Mouse (Mus musculus) thymus, adult 2 months (tissue): ENCODE measurements around the gene Traf1. TPM values are rescaled to one million over a fixed set of nuclear protein-coding genes. Genes with fewer than 3 reads are reported as not detected.

Experiments used
- DNase-seq: peaks from one replicate; pipeline ENCODE4 v3.0.0; 2021
- H3K27ac ChIP-seq: fragments of 200-500 bp; 2 replicates; pipeline ENCODE4 v1.5.1; 2012; ENCODE audit warnings: low read length, control low read depth; ENCODE audit not compliant: control insufficient read depth, insufficient read depth
- H3K27me3 ChIP-seq: fragments of 200-500 bp; 2 replicates; pipeline ENCODE4 v1.6.1; 2012; ENCODE audit warnings: mild to moderate bottlenecking, low read length, moderate library complexity, mixed read lengths; ENCODE audit not compliant: control insufficient read depth, insufficient read depth
- H3K36me3 ChIP-seq: fragments of 200-500 bp; 2 replicates; pipeline ENCODE4 v1.6.1; 2012; ENCODE audit warnings: mild to moderate bottlenecking, low read length, moderate library complexity; ENCODE audit not compliant: control insufficient read depth, insufficient read depth
- H3K4me1 ChIP-seq: fragments of 200-500 bp; replicated peaks from 2 replicates; pipeline ENCODE4 v1.6.1; 2012; ENCODE audit warnings: low read length; ENCODE audit not compliant: control insufficient read depth, insufficient read depth
- H3K4me3 ChIP-seq: fragments of 200-500 bp; 2 replicates; pipeline ENCODE4 v1.5.1; 2012; ENCODE audit warnings: mild to moderate bottlenecking, low read length, control low read depth, moderate library complexity; ENCODE audit not compliant: control insufficient read depth, insufficient read depth
- CTCF ChIP-seq: fragments of 200-500 bp; IDR thresholded peaks from 2 replicates; pipeline ENCODE4 v1.5.1; 2012; ENCODE audit warnings: mild to moderate bottlenecking, control low read depth, low read length, moderate library complexity, borderline replicate concordance; ENCODE audit not compliant: control insufficient read depth, poor library complexity, insufficient read depth; ENCODE audit errors: extremely low read depth
- POLR2A ChIP-seq: fragments of 200-500 bp; IDR thresholded peaks from 2 replicates; pipeline ENCODE4 v1.6.1; 2012; ENCODE audit warnings: mild to moderate bottlenecking, low read length, control low read depth, moderate library complexity; ENCODE audit not compliant: control insufficient read depth, poor library complexity, insufficient read depth; ENCODE audit errors: extremely low read depth
- WGBS: fragments of 180-500 bp; shearing (Covaris S2); methylation state at CpG from one replicate; pipeline ENCODE4 v1.1.7; 2018; 5-methylcytosine and 5-hydroxymethylcytosine counted together
- polyA plus RNA-seq: library from polyadenylated mRNA; depleted of rRNA; stranded (reverse); fragments of >200 nt; gene quantifications from 2 replicates; pipeline ENCODE4 v1.2.3, GENCODE M21; 2012

Gene Traf1
- polyA plus RNA-seq, 1 experiment, result 80.4 TPM

DNA sequence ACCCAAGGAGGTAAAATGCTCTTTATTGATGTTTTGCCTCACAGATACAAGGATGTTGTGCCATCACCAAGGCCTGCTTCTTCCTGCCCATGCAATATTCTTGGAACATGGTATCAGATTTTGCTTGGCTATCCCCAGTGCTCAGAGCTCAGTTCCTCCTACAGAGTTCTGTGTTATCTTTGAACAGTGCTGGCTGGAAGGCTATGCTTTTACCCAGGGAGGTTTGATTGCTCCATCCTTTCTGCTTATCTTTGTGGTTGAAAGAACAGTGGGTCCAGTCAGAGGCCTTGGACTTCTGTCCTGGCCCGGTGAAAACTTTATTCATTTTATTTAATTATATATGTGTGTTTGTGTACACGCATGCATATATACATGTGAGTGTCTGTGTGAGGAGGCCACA is 16.7 kb upstream of the Traf1 start:
- H3K36me3 ChIP-seq, result no peaks in the 10 kb centered on the region
- no peak overlapping the region for H3K27ac ChIP-seq
- peaks cover 36% of the 10 kb centered on the region for H3K4me1 ChIP-seq
- no peak for DNase-seq
- no peak overlapping the region for H3K4me3 ChIP-seq
- no peaks in the 10 kb centered on the region for H3K27me3 ChIP-seq
- TF ChIP-seq POLR2A (no peak), CTCF (no peak)
- 93% methylated on average over 2 of the region's 2 CpGs for WGBS

GRCm38 (mm10) chr2:34976945-34977658 is 15.5 kb upstream of the Traf1 start:
- no peaks in the 10 kb centered on the region for H3K27me3 ChIP-seq
- H3K27ac ChIP-seq, result peak overlapping the region; percentile 79
- H3K4me3 ChIP-seq, result no peak overlapping the region
- 36% methylated on average over 8 of the region's 8 CpGs for WGBS
- DNase-seq, result peak; percentile 34
- no peaks in the 10 kb centered on the region for H3K36me3 ChIP-seq
- H3K4me1 ChIP-seq, result peaks cover 34% of the 10 kb centered on the region
- TF ChIP-seq POLR2A (no peak), CTCF (no peak)

- DNase-seq, result peak; percentile 45
- no peaks in the 10 kb centered on the region for H3K36me3 ChIP-seq
- H3K27ac ChIP-seq, result peak overlapping the region; percentile 79
- no peaks in the 10 kb centered on the region for H3K27me3 ChIP-seq
- H3K4me3 ChIP-seq, result 0 out of 2 replicates have a peak overlapping the region, but pooled peaks have one; percentile 22
- WGBS, result 20% methylated on average over 6 of the region's 6 CpGs
- peaks cover 31% of the 10 kb centered on the region for H3K4me1 ChIP-seq
- TF ChIP-seq CTCF (no peak), POLR2A (no peak)
These were observed 14.9 kb upstream of the Traf1 start for GRCm38 (mm10) chr2:34976447-34976846.

- H3K27me3 ChIP-seq, result no peaks in the 10 kb centered on the region
- no peak overlapping the region for H3K4me3 ChIP-seq
- DNase-seq, result no peak
- TF ChIP-seq POLR2A (no peak), CTCF (no peak)
- H3K4me1 ChIP-seq, result peaks cover 33% of the 10 kb centered on the region
- H3K36me3 ChIP-seq, result no peaks in the 10 kb centered on the region
- peak overlapping the region; percentile 58 for H3K27ac ChIP-seq
- 84% methylated on average over 8 of the region's 8 CpGs for WGBS
These were observed 11.5 kb upstream of the Traf1 start for GRCm38 (mm10) chr2:34973087-34973486.

DNA sequence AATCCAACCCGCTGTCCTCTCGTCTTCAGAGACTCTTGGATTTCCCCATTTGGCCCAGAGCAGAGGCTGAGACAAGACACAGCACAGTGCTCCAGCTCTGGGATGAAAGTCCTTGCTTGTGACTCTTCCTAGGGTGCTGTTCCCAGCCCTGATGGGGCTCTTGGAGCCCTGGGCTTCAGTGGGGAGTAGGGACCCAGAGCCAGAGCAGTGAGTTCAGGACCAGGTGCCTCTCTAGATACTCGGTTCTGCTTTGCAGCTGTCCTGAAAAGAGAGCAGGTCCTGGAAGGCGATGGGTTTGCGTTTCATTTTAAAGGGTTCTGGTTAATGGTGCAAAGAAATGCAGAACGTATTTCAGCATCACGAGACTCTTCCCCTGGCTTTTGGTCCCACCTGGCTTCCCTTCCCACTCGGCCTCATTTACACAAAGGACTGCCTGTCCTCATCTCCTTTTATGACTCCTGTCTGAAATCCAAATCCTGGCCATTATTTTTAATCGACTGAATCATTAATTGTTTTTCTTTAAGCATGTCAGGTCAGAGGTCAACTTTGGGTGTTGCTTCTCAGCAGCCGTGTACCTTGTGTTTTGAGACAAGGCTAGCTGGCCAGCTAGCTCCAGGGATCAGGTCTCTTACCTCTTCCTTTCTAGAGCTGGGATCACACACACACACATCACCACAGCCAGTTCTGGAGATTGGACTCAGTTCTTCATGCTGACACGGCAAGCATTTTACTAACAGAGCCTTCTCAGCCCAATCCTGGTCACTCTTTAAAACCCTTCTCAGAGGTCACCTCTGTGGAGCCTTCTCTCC is 9.7 kb upstream of the Traf1 start:
- no peak for DNase-seq
- Histone ChIP-seq H3K4me1 (peaks cover 27% of the 10 kb centered on the region), H3K27ac (no peak overlapping the region), H3K36me3 (no peaks in the 10 kb centered on the region), H3K27me3 (no peaks in the 10 kb centered on the region), H3K4me3 (no peak overlapping the region)
- 93% methylated on average over 11 of the region's 11 CpGs for WGBS
- TF ChIP-seq CTCF (no peak), POLR2A (no peak)

DNA sequence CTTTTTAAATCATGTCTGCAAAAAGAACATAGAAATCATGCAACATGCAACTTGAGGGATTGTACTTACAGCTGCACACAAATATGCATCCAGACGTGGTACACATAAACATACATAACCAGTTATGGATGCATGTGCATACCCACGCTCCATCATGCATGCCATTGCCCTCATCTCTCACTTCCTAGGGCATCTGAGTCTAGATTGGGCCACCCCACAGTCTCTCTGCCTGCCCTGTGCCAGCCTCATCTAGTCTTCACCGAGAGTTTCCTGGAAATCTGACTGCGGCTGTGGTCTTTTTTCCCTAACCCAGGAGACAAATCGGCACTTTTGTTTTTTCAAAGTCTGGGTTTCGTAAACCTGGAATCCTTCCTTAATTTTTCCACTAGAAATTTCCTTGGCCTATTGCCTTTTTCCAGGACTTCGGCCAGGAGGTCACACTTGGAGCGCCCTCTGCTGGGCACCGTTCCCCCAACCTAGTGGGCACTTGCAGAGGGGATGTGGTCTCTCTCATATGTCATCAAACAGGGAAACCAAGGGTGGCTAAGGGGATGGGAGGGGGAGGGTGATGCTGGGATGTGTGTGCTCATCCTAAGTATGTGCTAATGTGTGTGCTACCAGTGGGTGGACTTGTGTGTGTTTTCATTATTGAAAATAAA is 8.6 kb upstream of the Traf1 start:
- H3K36me3 ChIP-seq, result no peaks in the 10 kb centered on the region
- peak; percentile 82 for DNase-seq
- H3K4me3 ChIP-seq, result no peak overlapping the region
- H3K27ac ChIP-seq, result no peak overlapping the region
- WGBS, result 33% methylated on average over 9 of the region's 9 CpGs
- peaks cover 37% of the 10 kb centered on the region for H3K4me1 ChIP-seq
- no peaks in the 10 kb centered on the region for H3K27me3 ChIP-seq
- TF ChIP-seq CTCF (peak; percentile 96), POLR2A (no peak)
